Mouse (Mus musculus) CH12.LX (cell line): ENCODE data around the gene Ube2s. TPM values are rescaled to one million over a fixed set of nuclear protein-coding genes. Genes with fewer than 3 reads are reported as not detected.

Experiments
- DNase-seq: peaks from one replicate; pipeline ENCODE4 v3.0.0-alpha.2; 2013; ENCODE audit errors: extremely low read depth
- H3K27ac ChIP-seq: 2 replicates; pipeline ENCODE4 v1.5.1; 2012; ENCODE audit warnings: low read depth, mild to moderate bottlenecking, control low read depth, moderate library complexity; ENCODE audit not compliant: insufficient read depth
- H3K27me3 ChIP-seq: replicated peaks from 2 replicates; pipeline ENCODE3; 2012; ENCODE audit warnings: inconsistent platforms
- H3K36me3 ChIP-seq, 2 experiments: replicated peaks in 1 of 2; 2 replicates each; pipeline versions ENCODE3 to v1.6.1; 2012; ENCODE audit warnings: inconsistent platforms in 1 of 2, low read length in 1 of 2, mild to moderate bottlenecking in 1 of 2, mixed read lengths in 1 of 2, moderate library complexity in 1 of 2; ENCODE audit not compliant: control insufficient read depth in 1 of 2, insufficient read depth in 1 of 2
- H3K4me1 ChIP-seq, 2 experiments: 2 replicates each; pipeline ENCODE4 v1.6.1; 2012; ENCODE audit warnings: inconsistent platforms in 1 of 2, moderate library complexity in 1 of 2; ENCODE audit not compliant: insufficient read depth in 2 of 2, control insufficient read depth in 1 of 2
- H3K4me2 ChIP-seq: 2 replicates; pipeline ENCODE4 v1.6.1; 2012; ENCODE audit warnings: low read depth, mild to moderate bottlenecking, control low read depth; ENCODE audit not compliant: poor library complexity, insufficient read depth, severe bottlenecking
- H3K4me3 ChIP-seq, 3 experiments: fragments of 150-350 bp in 1 of 3; sonication (generic) in 1 of 3; replicated peaks in 1 of 3; 2 replicates each; pipeline versions ENCODE3 to v1.5.1; 2011 to 2012; ENCODE audit warnings: low read depth in 2 of 3, low read length in 2 of 3, mild to moderate bottlenecking in 2 of 3, moderate library complexity in 2 of 3, control low read depth in 1 of 3, improper control_type of control experiment in 1 of 3, inconsistent platforms in 1 of 3, mixed read lengths in 1 of 3; ENCODE audit not compliant: poor library complexity in 1 of 3
- H3K79me2 ChIP-seq: replicated peaks from 2 replicates; pipeline ENCODE4 v1.6.1; 2012; ENCODE audit warnings: mild to moderate bottlenecking, moderate library complexity; ENCODE audit not compliant: control insufficient read depth, poor library complexity, insufficient read depth, severe bottlenecking; ENCODE audit errors: extremely low read depth
- H3K9ac ChIP-seq: 2 replicates; pipeline ENCODE4 v1.6.1; 2012; ENCODE audit warnings: low read depth, mild to moderate bottlenecking, control low read depth, moderate library complexity; ENCODE audit not compliant: insufficient read depth
- H3K9me3 ChIP-seq: replicated peaks from 2 replicates; pipeline ENCODE3; 2012; ENCODE audit warnings: low read length, inconsistent platforms, mixed read lengths
- CHD1 ChIP-seq: IDR thresholded peaks from 2 replicates; pipeline ENCODE4 v1.6.1; 2012; ENCODE audit warnings: low read depth, low read length, improper control_type of control experiment, inconsistent platforms
- CHD2 ChIP-seq: IDR thresholded peaks from 2 replicates; pipeline ENCODE4 v1.6.1; 2011; ENCODE audit warnings: low read length, improper control_type of control experiment
- CTCF ChIP-seq, 2 experiments: IDR thresholded peaks in 1 of 2; conservative IDR thresholded peaks in 1 of 2; 2 replicates each; pipeline ENCODE4 v1.5.1; 2011 to 2012; ENCODE audit warnings: low read depth in 2 of 2, low read length in 2 of 2, improper control_type of control experiment in 1 of 2, inconsistent platforms in 1 of 2, mild to moderate bottlenecking in 1 of 2, moderate library complexity in 1 of 2
- ELF1 ChIP-seq: IDR thresholded peaks from 2 replicates; pipeline ENCODE4 v1.6.1; 2014; ENCODE audit warnings: low read depth, mild to moderate bottlenecking, inconsistent platforms, low read length, improper control_type of control experiment
- ETS1 ChIP-seq: conservative IDR thresholded peaks from 2 replicates; pipeline ENCODE4 v1.6.1; 2012; ENCODE audit warnings: low read depth, mild to moderate bottlenecking, inconsistent platforms, low read length, improper control_type of control experiment, moderate library complexity
- GABPA ChIP-seq: IDR thresholded peaks from 2 replicates; pipeline ENCODE4 v1.6.1; 2012; ENCODE audit warnings: low read depth, low read length, improper control_type of control experiment, inconsistent platforms; ENCODE audit not compliant: insufficient replicate concordance
- HCFC1 ChIP-seq: IDR thresholded peaks from 2 replicates; pipeline ENCODE4 v1.6.1; 2012; ENCODE audit warnings: low read depth, mild to moderate bottlenecking, inconsistent platforms, low read length, improper control_type of control experiment
- IRF4 ChIP-seq: IDR thresholded peaks from 2 replicates; pipeline ENCODE4 v1.6.1; 2014; ENCODE audit warnings: low read depth, mild to moderate bottlenecking, inconsistent platforms, low read length, improper control_type of control experiment
- JUN ChIP-seq: IDR thresholded peaks from 2 replicates; pipeline ENCODE4 v1.6.1; 2011; ENCODE audit warnings: low read depth, mild to moderate bottlenecking, low read length, improper control_type of control experiment, moderate library complexity; ENCODE audit not compliant: insufficient read depth
- JUND ChIP-seq: conservative IDR thresholded peaks from 2 replicates; pipeline ENCODE4 v1.6.1; 2011; ENCODE audit warnings: low read depth, low read length, improper control_type of control experiment
- KAT2A ChIP-seq: IDR thresholded peaks from 2 replicates; pipeline ENCODE4 v1.6.1; 2012; ENCODE audit warnings: low read length, improper control_type of control experiment, inconsistent platforms; ENCODE audit not compliant: insufficient replicate concordance
- MAFK ChIP-seq: IDR thresholded peaks from 2 replicates; pipeline ENCODE4 v1.6.1; 2011; ENCODE audit warnings: low read length, improper control_type of control experiment; ENCODE audit not compliant: insufficient replicate concordance
- MXI1 ChIP-seq: IDR thresholded peaks from 2 replicates; pipeline ENCODE4 v1.6.1; 2011; ENCODE audit warnings: mild to moderate bottlenecking, low read depth, low read length, improper control_type of control experiment
- NELFE ChIP-seq: IDR thresholded peaks from 2 replicates; pipeline ENCODE4 v1.6.1; 2011; ENCODE audit warnings: low read depth, low read length, improper control_type of control experiment
- NRF1 ChIP-seq: IDR thresholded peaks from 2 replicates; pipeline ENCODE4 v1.6.1; 2014; ENCODE audit warnings: low read depth, mild to moderate bottlenecking, inconsistent platforms, low read length, improper control_type of control experiment, moderate library complexity
- PAX5 ChIP-seq: IDR thresholded peaks from 2 replicates; pipeline ENCODE4 v1.6.1; 2012; ENCODE audit warnings: low read length, inconsistent platforms, mixed read lengths
- POLR2A ChIP-seq: IDR thresholded peaks from 2 replicates; pipeline ENCODE4 v1.6.1; 2011; ENCODE audit warnings: low read depth, mild to moderate bottlenecking, improper control_type of control experiment, low read length
- POLR2AphosphoS2 ChIP-seq: IDR thresholded peaks from 2 replicates; pipeline ENCODE4 v1.6.1; 2011; ENCODE audit warnings: low read depth, low read length, improper control_type of control experiment
- SMC3 ChIP-seq: IDR thresholded peaks from 2 replicates; pipeline ENCODE4 v1.6.1; 2011; ENCODE audit warnings: low read depth, low read length, improper control_type of control experiment
- TBP ChIP-seq: conservative IDR thresholded peaks from 2 replicates; pipeline ENCODE4 v1.6.1; 2011; ENCODE audit warnings: low read depth, low read length, improper control_type of control experiment
- TCF12 ChIP-seq: IDR thresholded peaks from 2 replicates; pipeline ENCODE4 v1.6.1; 2014; ENCODE audit warnings: low read depth, mild to moderate bottlenecking, inconsistent platforms, low read length, improper control_type of control experiment
- UBTF ChIP-seq: IDR thresholded peaks from 2 replicates; pipeline ENCODE4 v1.6.1; 2012; ENCODE audit warnings: low read depth, mild to moderate bottlenecking, inconsistent platforms, low read length, improper control_type of control experiment, moderate library complexity
- USF1 ChIP-seq: IDR thresholded peaks from 2 replicates; pipeline ENCODE4 v1.6.1; 2014; ENCODE audit warnings: low read depth, mild to moderate bottlenecking, inconsistent platforms, low read length, improper control_type of control experiment
- ZKSCAN1 ChIP-seq: IDR thresholded peaks from 2 replicates; pipeline ENCODE4 v1.6.1; 2012; ENCODE audit warnings: low read depth, inconsistent platforms, low read length, improper control_type of control experiment, borderline replicate concordance
- ZNF384 ChIP-seq: IDR thresholded peaks from 2 replicates; pipeline ENCODE4 v1.6.1; 2012; ENCODE audit warnings: low read depth, low read length, improper control_type of control experiment, inconsistent platforms
- dilution Hi-C: fragments of 300-500 bp; cut with MboI; formaldehyde crosslinking; loops from 2 replicates; pipeline ENCODE4 v1.14.3; 2020; ENCODE audit warnings: low sequenced_read_pairs; ENCODE audit not compliant: extremely low pct_unique_long_range_greater_than_20kb, extremely low pct_ligation_motif_present
- in situ Hi-C: fragments of 300-500 bp; cut with MboI; formaldehyde crosslinking; loops from 3 replicates; pipeline ENCODE4 v1.14.3; 2019; ENCODE audit warnings: low sequenced_read_pairs, low pct_ligation_motif_present, low pct_unique_long_range_greater_than_20kb, mixed read lengths
- polyA plus RNA-seq: library from polyadenylated mRNA; unstranded; fragments of >175 nt; gene quantifications from 2 replicates; pipeline ENCODE4 v1.2.1, GENCODE M21; 2012; ENCODE audit warnings: low read depth; ENCODE audit not compliant: insufficient read length
- total RNA-seq, 2 experiments: library from RNA; depleted of rRNA; stranded (reverse); fragments of 300-350 nt in 1 of 2; fragments of >200 nt in 1 of 2; gene quantifications; 2 replicates each; pipeline ENCODE4 v1.2.3; 2012 to 2014

The Ube2s gene
- total and polyA plus RNA-seq, 3 experiments = 238 to 825 (median 392) TPM

- H3K79me2 ChIP-seq = no peaks in the 10 kb centered on the region
- H3K27me3 ChIP-seq = peaks cover 36% of the 10 kb centered on the region
- TF ChIP-seq GABPA = no peak
- no peak for TF ChIP-seq UBTF
- TF ChIP-seq TBP = no peak
- no peak for TF ChIP-seq USF1
- no peak for TF ChIP-seq CHD1
- TF ChIP-seq MAFK = no peak
- TF ChIP-seq CTCF (conservative IDR thresholded peaks at IDR 0.05 in 1 of 2, IDR thresholded peaks at IDR 0.05 in 1 of 2; ENCODE audit: low read depth in 2 of 2, low read length in 2 of 2) = no peak
- TF ChIP-seq CHD2 = no peak
- no peak for TF ChIP-seq KAT2A
- no peak for TF ChIP-seq POLR2A
- TF ChIP-seq ZNF384 = no peak
- TF ChIP-seq NRF1 = no peak
- H3K4me3 ChIP-seq = no peak within 1 kb of the TSS
- H3K9ac ChIP-seq = no peak within 1 kb of the TSS
- dilution Hi-C loops (no loop called here), in situ Hi-C loops (no loop called here)
- H3K4me1 ChIP-seq = peaks cover 7 to 17% of the 10 kb centered on the region in 2 experiments
- H3K27ac ChIP-seq = no peak within 1 kb of the TSS
- H3K36me3 ChIP-seq = no peaks in the 10 kb centered on the region
- no peak within 1 kb of the TSS for H3K4me2 ChIP-seq
- DNase-seq = no peak
- no peaks in the 10 kb centered on the region for H3K9me3 ChIP-seq
These were observed 32.0 kb upstream of the Ube2s start, which contains the start of gene Shisa7 for GRCm38 (mm10) chr7:4844245-4844916. Gene Shisa7 (minus strand): TSS chr7:4844696.

- H3K79me2 ChIP-seq = no peaks in the 10 kb centered on the region
- H3K27me3 ChIP-seq = peaks cover 43% of the 10 kb centered on the region
- no peak overlapping the region for H3K4me2 ChIP-seq
- peaks cover 7 to 15% of the 10 kb centered on the region in 2 experiments for H3K4me1 ChIP-seq
- no peak overlapping the region for H3K27ac ChIP-seq
- H3K9me3 ChIP-seq = no peaks in the 10 kb centered on the region
- no peak overlapping the region for H3K9ac ChIP-seq
- H3K4me3 ChIP-seq = no peak overlapping the region
- in situ Hi-C loops = no loop called here
- TF ChIP-seq JUN = no peak
- TF ChIP-seq NELFE = no peak
- no peak for TF ChIP-seq HCFC1
- TF ChIP-seq GABPA = no peak
- no peak for TF ChIP-seq ETS1
- TF ChIP-seq ELF1 = no peak
- TF ChIP-seq PAX5 = no peak
- no peak for TF ChIP-seq UBTF
- no peak for TF ChIP-seq MXI1
- TF ChIP-seq ZKSCAN1 = no peak
- TF ChIP-seq SMC3 = no peak
- TF ChIP-seq POLR2AphosphoS2 = no peak
- TF ChIP-seq TCF12 = no peak
- TF ChIP-seq IRF4 = no peak
- no peak for TF ChIP-seq JUND
- TF ChIP-seq TBP = no peak
- TF ChIP-seq, all 38 proteins: peak for 0
- H3K36me3 ChIP-seq = no peaks in the 10 kb centered on the region
- DNase-seq = no peak
- dilution Hi-C loops = no loop called here
These were observed 31.3 kb upstream of the Ube2s start for GRCm38 (mm10) chr7:4843604-4844244.
